Mouse (Mus musculus): Measurements from ENCODE around the gene Amn.

The Amn gene

GRCm38 (mm10) chr12:111324536-111324935 is 53.6 kb downstream of the Amn start:
- no peak for DNase-seq (ENCODE audit: low spot score)

GRCm38 (mm10) chr12:111324949-111325348 is 54.1 kb downstream of the Amn start:
- no peak for DNase-seq (ENCODE audit: low spot score)

- DNase-seq (ENCODE audit: low spot score): no peak
These were observed 55.0 kb downstream of the Amn start for GRCm38 (mm10) chr12:111325744-111326424.

Data from c-Kit-positive CD71-positive TER-119-positive erythroid progenitor cells, embryonic 14.5 days (primary cell).